Mouse (Mus musculus) liver, postnatal 0 days (tissue): ENCODE results near the gene Gtf2a1.

Experiments used
- CTCF ChIP-seq: sonication (generic); IDR thresholded peaks from 2 replicates; pipeline ENCODE4 v1.5.1; 2016; ENCODE audit warnings: antibody characterized with exemption, low read depth
- EP300 ChIP-seq: IDR thresholded peaks from 2 replicates; pipeline ENCODE4 v1.6.1; 2016; ENCODE audit warnings: antibody characterized with exemption, low read depth, mild to moderate bottlenecking

DNA sequence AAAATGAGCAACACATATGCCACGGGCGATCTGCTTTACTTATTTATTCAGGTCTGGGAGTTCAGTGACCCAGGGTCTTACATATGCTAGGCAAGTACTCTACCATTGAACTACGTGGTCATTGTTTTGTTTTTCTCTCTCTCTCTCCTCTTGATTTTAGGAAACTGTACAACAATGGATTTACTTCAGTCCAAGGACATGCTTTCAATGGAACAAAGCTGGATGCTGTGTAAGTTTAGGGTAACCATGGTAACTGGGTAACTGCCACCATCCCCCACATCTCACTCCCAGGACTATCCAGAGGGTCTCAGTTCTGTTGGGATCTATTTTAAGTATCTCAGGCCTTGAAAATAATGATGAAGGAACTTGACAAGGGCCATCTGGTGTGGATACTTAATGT is 78.5 kb downstream of the Gtf2a1 start:
- TF ChIP-seq CTCF (no peak), EP300 (no peak)
